ENCODE assay signal across 24 mouse cellular contexts in the genomic region with DNA sequence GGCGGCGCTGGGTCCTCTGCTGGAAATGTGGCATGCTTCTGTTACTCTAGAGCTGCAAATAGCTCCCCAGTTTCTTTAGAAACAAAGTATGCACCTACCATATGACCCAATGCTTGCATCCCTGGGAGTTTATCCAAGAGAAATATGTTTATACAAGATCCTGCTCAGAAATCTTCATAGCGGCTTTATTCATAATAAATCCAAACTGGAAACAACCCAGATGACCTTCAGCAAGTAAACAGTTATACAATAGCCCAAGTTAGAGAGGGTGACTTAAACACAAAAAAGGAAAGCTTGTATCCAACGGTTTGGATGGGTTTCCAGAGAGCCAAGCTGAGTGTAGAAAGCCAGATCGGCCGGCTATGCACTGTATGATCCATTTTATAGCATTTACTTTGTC. TPM values are rescaled to one million over a fixed set of nuclear protein-coding genes. Genes with fewer than 3 reads are reported as not detected.
DNase-seq lines count a peak whose midpoint lies in the region; ATAC-seq lines count a peak whose summit lies in the region.
"Had no signal": no experiment of that assay in that cellular context is flagged by ENCODE, and none has a peak within 500 bp of the region (broad histone marks: within the 10 kb centered on the region; RNA-seq: fewer than 3 reads in every experiment).

No protein-coding gene starts in this region.

- no peaks in the 10 kb centered on the region for H3K27me3 ChIP-seq in lung, embryonic 16.5 days (ENCODE audit: control insufficient read depth, insufficient read depth, low read depth, low read length)
- H3K27me3 ChIP-seq in stomach, embryonic 16.5 days (ENCODE audit: control insufficient read depth, insufficient read depth, low read length): no peaks in the 10 kb centered on the region
- H3K27me3 ChIP-seq: embryonic facial prominence, embryonic 15.5 days; heart, embryonic 15.5 days; Patski had no signal

- DNase-seq in cerebellum, adult 9-10 months: peak; percentile 25
- DNase-seq in cerebellum, postnatal 14 days: no peak
- no peak for DNase-seq in lung, postnatal 36 days
- no peak for DNase-seq in heart, postnatal 10 days
- no peak for DNase-seq in spleen, adult 18-20 months
- DNase-seq: adrenal gland, adult 2 months; adrenal gland, postnatal 25 days; cerebellum, adult 18-20 months; cerebellum, postnatal 10 days; embryo, embryonic 11 days; gastrocnemius, postnatal 10 days; heart, adult 2 months had no signal

- 62% methylated on average over 6 of the region's 6 CpGs for WGBS in lung, embryonic 16.5 days
- 57% methylated on average over 6 of the region's 6 CpGs for WGBS in stomach, embryonic 16.5 days

- intact Hi-C loops in heart, postnatal 10 days (cut with DNase I): loop anchor here (5.0 kb wide), 1 partner anchor 573 kb away; no protein-coding TSS in a partner anchor

- no peak overlapping the region for H3K9ac ChIP-seq in lung, embryonic 16.5 days (ENCODE audit: low read length)
- H3K9ac ChIP-seq in stomach, embryonic 16.5 days (ENCODE audit: low read length): no peak overlapping the region
- H3K9ac ChIP-seq: embryonic facial prominence, embryonic 15.5 days; heart, embryonic 15.5 days; hindbrain, embryonic 14.5 days had no signal

- H3K9me3 ChIP-seq in lung, embryonic 16.5 days (ENCODE audit: control insufficient read depth, low read length): no peaks in the 10 kb centered on the region
- no peaks in the 10 kb centered on the region for H3K9me3 ChIP-seq in stomach, embryonic 16.5 days (replicated peaks; ENCODE audit: control insufficient read depth, low read length)
- H3K9me3 ChIP-seq: embryonic facial prominence, embryonic 15.5 days; forebrain, embryonic 10.5 days; heart, embryonic 15.5 days had no signal

- peak; percentile 71; the same call in 1 of the 2 replicates for ATAC-seq in lung, embryonic 16.5 days (ENCODE audit: low read depth)
- no peak for ATAC-seq in stomach, embryonic 16.5 days (ENCODE audit: insufficient read depth, low FRiP score)
- ATAC-seq: activated CD4-positive, CD25-positive, alpha-beta regulatory T cell, adult 4 months; forebrain, embryonic 14.5 days; Patski had no signal

- H3K36me3 ChIP-seq in lung, embryonic 16.5 days (ENCODE audit: control insufficient read depth, insufficient read depth, low read length): no peaks in the 10 kb centered on the region
- peaks cover 6% of the 10 kb centered on the region; the same call in 1 of the 2 replicates for H3K36me3 ChIP-seq in stomach, embryonic 16.5 days (ENCODE audit: control insufficient read depth, insufficient read depth, low read length)
- H3K36me3 ChIP-seq: heart, embryonic 15.5 days had no signal

- H3K4me1 ChIP-seq in lung, embryonic 16.5 days (replicated peaks; ENCODE audit: control insufficient read depth, insufficient read depth, low read length): no peaks in the 10 kb centered on the region
- H3K4me1 ChIP-seq in stomach, embryonic 16.5 days (ENCODE audit: control insufficient read depth, insufficient read depth, low read length): 0 out of 2 replicates have a peak, but pooled peaks cover 5% of the 10 kb centered on the region
- H3K4me1 ChIP-seq: embryonic facial prominence, embryonic 15.5 days; forebrain, embryonic 10.5 days; heart, embryonic 15.5 days had no signal

- no peak overlapping the region for H3K4me3 ChIP-seq in lung, embryonic 16.5 days (ENCODE audit: low read length)
- H3K4me3 ChIP-seq in stomach, embryonic 16.5 days (replicated peaks; ENCODE audit: low read length): no peak overlapping the region
- H3K4me3 ChIP-seq: embryonic facial prominence, embryonic 15.5 days; erythroblast, embryonic 14.5 days; forebrain, embryonic 10.5 days; heart, adult 2 months; heart, embryonic 15.5 days; hindbrain, embryonic 10.5 days had no signal

- no peak overlapping the region for H3K4me2 ChIP-seq in lung, embryonic 16.5 days (ENCODE audit: low read depth, low read length)
- no peak overlapping the region for H3K4me2 ChIP-seq in stomach, embryonic 16.5 days (ENCODE audit: low read depth, low read length)
- H3K4me2 ChIP-seq: embryonic facial prominence, embryonic 15.5 days; heart, embryonic 11.5 days; heart, embryonic 15.5 days; hindbrain, embryonic 14.5 days had no signal

- no peak overlapping the region for H3K27ac ChIP-seq in lung, embryonic 16.5 days (ENCODE audit: low read length)
- peak overlapping the region; percentile 76 for H3K27ac ChIP-seq in stomach, embryonic 16.5 days (ENCODE audit: low read length)
- H3K27ac ChIP-seq: embryonic facial prominence, embryonic 15.5 days; forebrain, embryonic 10.5 days; heart, adult 2 months; heart, embryonic 15.5 days; hindbrain, embryonic 10.5 days; hindbrain, embryonic 14.5 days had no signal

RNA-seq across cellular contexts. Expression of gene Bdh1, which starts 22.4 kb away (rescaled TPM):
- 4.5 and 6.5 TPM in 2 replicates for polyA plus RNA-seq in lung, embryonic 16.5 days (2015; fragmentation: Nextera tagmentation; extraction: Ambion mirVana)
- polyA plus RNA-seq in stomach, embryonic 16.5 days (2015; fragmentation: Nextera tagmentation; extraction: Ambion mirVana): 82.0 and 98.2 TPM in 2 replicates
- total RNA-seq in heart, postnatal 10 days (2021): under 1 TPM; 0.77 TPM

Comparison
In these comparisons a context has a peak if more than half of its experiments do, and no peak if none do; other contexts are left out.
1. RNA of gene Bdh1, which starts 22.4 kb away (polyA plus RNA-seq): 82.0 to 98.2 TPM in stomach, embryonic 16.5 days; 4.5 to 6.5 TPM in lung, embryonic 16.5 days; every median in the first group is over 10 times any median in the second.